Mouse (Mus musculus) limb, embryonic 10.5 days (tissue): ENCODE results near the gene Rhoq. TPM values are rescaled to one million over a fixed set of nuclear protein-coding genes. Genes with fewer than 3 reads are reported as not detected.
A peak's percentile ranks its signal among the peaks of the same experiment; 100 is the strongest.

Source experiments
- DNase-seq: peaks from one replicate; pipeline ENCODE4 v3.0.0-alpha.2; 2017; ENCODE audit warnings: low spot score
- H3K27ac ChIP-seq: fragments of 300-500 bp; sonication (generic); 2 replicates; pipeline ENCODE4 v1.5.1; 2016; ENCODE audit warnings: mild to moderate bottlenecking
- H3K27me3 ChIP-seq: fragments of 300-500 bp; sonication (generic); 2 replicates; pipeline ENCODE4 v1.6.1; 2016; ENCODE audit warnings: low read depth, mild to moderate bottlenecking; ENCODE audit not compliant: poor library complexity, severe bottlenecking
- H3K36me3 ChIP-seq: fragments of 300-500 bp; sonication (generic); 2 replicates; pipeline ENCODE4 v1.6.1; 2016; ENCODE audit warnings: mild to moderate bottlenecking, moderate library complexity
- H3K4me1 ChIP-seq: fragments of 300-500 bp; sonication (generic); 2 replicates; pipeline ENCODE4 v1.6.1; 2016
- H3K4me3 ChIP-seq: fragments of 300-500 bp; sonication (generic); 2 replicates; pipeline ENCODE4 v1.5.1; 2016; ENCODE audit warnings: mild to moderate bottlenecking, moderate library complexity
- H3K9me3 ChIP-seq: fragments of 300-500 bp; sonication (generic); replicated peaks from 2 replicates; pipeline ENCODE4 v1.6.1; 2016; ENCODE audit warnings: mild to moderate bottlenecking
- WGBS: fragments of 180-500 bp; shearing (Covaris S2); methylation state at CpG from one replicate; pipeline ENCODE4 v1.1.7; 2016; 5-methylcytosine and 5-hydroxymethylcytosine counted together
- polyA plus RNA-seq: library from polyadenylated mRNA; unstranded; fragments of >200 nt; fragmentation: Nextera tagmentation; extraction: Ambion mirVana; gene quantifications from 2 replicates; pipeline ENCODE4 v1.2.1, GENCODE M21; 2016

Rhoq gene
- polyA plus RNA-seq, 1 experiment from 2014 or later, result 13.3 TPM

- Histone ChIP-seq H3K27ac (no peak overlapping the region), H3K4me1 (peaks cover 17% of the 10 kb centered on the region), H3K27me3 (no peaks in the 10 kb centered on the region), H3K9me3 (no peaks in the 10 kb centered on the region), H3K4me3 (no peak overlapping the region), H3K36me3 (peaks cover 40% of the 10 kb centered on the region)
- 78% methylated on average over 9 of the region's 9 CpGs for WGBS
- no peak for DNase-seq
Measured at GRCm38 (mm10) chr17:86982497-86982896, 19.6 kb downstream of the Rhoq start.

GRCm38 (mm10) chr17:86986449-86987138 is 23.7 kb downstream of the Rhoq start:
- peaks cover 19% of the 10 kb centered on the region for H3K4me1 ChIP-seq
- WGBS, result 65% methylated on average over 17 of the region's 17 CpGs
- peaks cover 15% of the 10 kb centered on the region; the same call in 1 of the 2 replicates for H3K36me3 ChIP-seq
- H3K27me3 ChIP-seq, result no peaks in the 10 kb centered on the region
- H3K9me3 ChIP-seq, result no peaks in the 10 kb centered on the region
- no peak for DNase-seq
- H3K27ac ChIP-seq, result no peak overlapping the region
- H3K4me3 ChIP-seq, result no peak overlapping the region

- Histone ChIP-seq H3K4me3 (no peak overlapping the region), H3K9me3 (no peaks in the 10 kb centered on the region), H3K36me3 (peaks cover 9% of the 10 kb centered on the region; the same call in 1 of the 2 replicates), H3K4me1 (peaks cover 19% of the 10 kb centered on the region), H3K27ac (no peak overlapping the region), H3K27me3 (no peaks in the 10 kb centered on the region)
- 90% methylated on average over 5 of the region's 5 CpGs for WGBS
- no peak for DNase-seq
Measured at GRCm38 (mm10) chr17:86988161-86988560, 25.3 kb downstream of the Rhoq start.

- Histone ChIP-seq H3K4me3 (no peak overlapping the region), H3K36me3 (peaks cover 6% of the 10 kb centered on the region; the same call in 1 of the 2 replicates), H3K4me1 (peaks cover 19% of the 10 kb centered on the region), H3K27ac (no peak overlapping the region), H3K9me3 (no peaks in the 10 kb centered on the region), H3K27me3 (no peaks in the 10 kb centered on the region)
- WGBS, result 84% methylated on average over 6 of the region's 6 CpGs
- no peak for DNase-seq
Measured at GRCm38 (mm10) chr17:86988601-86989184, 25.8 kb downstream of the Rhoq start.

GRCm38 (mm10) chr17:86991306-86991705 is 28.4 kb downstream of the Rhoq start:
- Histone ChIP-seq H3K27ac (no peak overlapping the region), H3K4me1 (peaks cover 12% of the 10 kb centered on the region), H3K4me3 (no peak overlapping the region), H3K36me3 (peaks cover 6% of the 10 kb centered on the region; the same call in 1 of the 2 replicates), H3K9me3 (no peaks in the 10 kb centered on the region), H3K27me3 (no peaks in the 10 kb centered on the region)
- 89% methylated on average over 8 of the region's 8 CpGs for WGBS
- no peak for DNase-seq

GRCm38 (mm10) chr17:86997323-86997722 is 34.4 kb downstream of the Rhoq start:
- Histone ChIP-seq H3K4me3 (no peak overlapping the region), H3K9me3 (no peaks in the 10 kb centered on the region), H3K4me1 (no peaks in the 10 kb centered on the region), H3K27me3 (no peaks in the 10 kb centered on the region), H3K27ac (no peak overlapping the region), H3K36me3 (peaks cover 40% of the 10 kb centered on the region)
- 90% methylated on average over 6 of the region's 6 CpGs for WGBS
- no peak for DNase-seq

GRCm38 (mm10) chr17:87008950-87009349 is 46.1 kb downstream of the Rhoq start:
- H3K27me3 ChIP-seq, result no peaks in the 10 kb centered on the region
- DNase-seq, result no peak
- no peaks in the 10 kb centered on the region for H3K9me3 ChIP-seq
- WGBS, result 87% methylated on average over 3 of the region's 3 CpGs
- no peak overlapping the region for H3K4me3 ChIP-seq
- peaks cover 25% of the 10 kb centered on the region for H3K36me3 ChIP-seq
- H3K4me1 ChIP-seq, result no peaks in the 10 kb centered on the region
- no peak overlapping the region for H3K27ac ChIP-seq

GRCm38 (mm10) chr17:87011301-87012019 is 48.6 kb downstream of the Rhoq start:
- Histone ChIP-seq H3K27me3 (no peaks in the 10 kb centered on the region), H3K36me3 (peaks cover 34% of the 10 kb centered on the region), H3K9me3 (no peaks in the 10 kb centered on the region), H3K27ac (no peak overlapping the region), H3K4me1 (no peaks in the 10 kb centered on the region), H3K4me3 (no peak overlapping the region)
- no peak for DNase-seq
- 95% methylated on average over 13 of the region's 13 CpGs for WGBS

GRCm38 (mm10) chr17:87019692-87020091 is 56.8 kb downstream of the Rhoq start:
- peaks cover 41% of the 10 kb centered on the region for H3K36me3 ChIP-seq
- DNase-seq, result no peak
- peaks cover 8% of the 10 kb centered on the region for H3K4me1 ChIP-seq
- H3K27me3 ChIP-seq, result no peaks in the 10 kb centered on the region
- no peak overlapping the region for H3K4me3 ChIP-seq
- WGBS, result 93% methylated on average over 5 of the region's 5 CpGs
- H3K27ac ChIP-seq, result no peak overlapping the region
- H3K9me3 ChIP-seq, result no peaks in the 10 kb centered on the region

GRCm38 (mm10) chr17:87024491-87025242 is 61.8 kb downstream of the Rhoq start:
- H3K36me3 ChIP-seq, result peaks cover 31% of the 10 kb centered on the region
- H3K4me3 ChIP-seq, result peak overlapping the region; percentile 91
- peak overlapping the region; percentile 79 for H3K27ac ChIP-seq
- WGBS, result 1% methylated on average over 55 of the region's 55 CpGs
- peaks cover 14% of the 10 kb centered on the region for H3K4me1 ChIP-seq
- H3K27me3 ChIP-seq, result no peaks in the 10 kb centered on the region
- H3K9me3 ChIP-seq, result no peaks in the 10 kb centered on the region
- DNase-seq, result no peak

- H3K27me3 ChIP-seq, result no peaks in the 10 kb centered on the region
- peaks cover 14% of the 10 kb centered on the region for H3K4me1 ChIP-seq
- peak; percentile 96 for DNase-seq
- H3K9me3 ChIP-seq, result no peaks in the 10 kb centered on the region
- peaks cover 31% of the 10 kb centered on the region for H3K36me3 ChIP-seq
- H3K4me3 ChIP-seq, result peak within 1 kb of the TSS; percentile 91
- peak within 1 kb of the TSS; percentile 79 for H3K27ac ChIP-seq
- WGBS, result under 1% methylated on average over 43 of the region's 43 CpGs
Measured at GRCm38 (mm10) chr17:87025269-87025949, 62.5 kb downstream of the Rhoq start, which contains the start of the genes Pigf and Cript. Pigf (minus strand) TSS chr17:87025406. Cript (plus strand) TSS chr17:87025550.
